Mouse (Mus musculus): Measurements from ENCODE around the gene Borcs7. TPM values are rescaled to one million over a fixed set of nuclear protein-coding genes. Genes with fewer than 3 reads are reported as not detected.

Borcs7 gene
- polyA plus RNA-seq, 1 experiment: 21.5 TPM

Other genes with a start within 250 kb of the Borcs7 start
- gene Trim8, start 188.2 kb upstream of the Borcs7 start, polyA plus RNA-seq (2012; rRNA removed): 58.6 and 60.6 TPM in 2 replicates
- gene Arl3, start 116.7 kb upstream of the Borcs7 start, polyA plus RNA-seq (2012; rRNA removed): 249 and 253 TPM in 2 replicates
- gene Sfxn2, start 116.5 kb upstream of the Borcs7 start, polyA plus RNA-seq (2012; rRNA removed): 6.0 and 7.5 TPM in 2 replicates
- 26.8 and 29.1 TPM in 2 replicates for gene Wbp1l, start 90.8 kb upstream of the Borcs7 start, polyA plus RNA-seq (2012; rRNA removed)
- 0.78 TPM in 1 of 2 replicates, not detected in the other for gene Cyp17a1, start 16.7 kb upstream of the Borcs7 start, polyA plus RNA-seq (2012; rRNA removed)
- 21.6 and 22.6 TPM in 2 replicates for gene As3mt, start 17.6 kb downstream of the Borcs7 start, polyA plus RNA-seq (2012; rRNA removed)
- 26.8 and 30.6 TPM in 2 replicates for gene Cnnm2, start 71.7 kb downstream of the Borcs7 start, polyA plus RNA-seq (2012; rRNA removed)

All from frontal cortex, adult 2 months (tissue).